10 mouse cellular contexts compared by ENCODE assay signal in genomic region chr16:85110428-85110827, GRCm38 (mm10).
DNase-seq lines count a peak whose midpoint lies in the region; ATAC-seq and TF ChIP-seq lines count a peak whose summit lies in the region.
"Had no signal": no experiment of that assay in that cellular context is flagged by ENCODE, and none has a peak within 500 bp of the region (broad histone marks: within the 10 kb centered on the region; RNA-seq: fewer than 3 reads in every experiment).

No protein-coding gene starts in this region.

- ATAC-seq in kidney, postnatal 0 days (replicated peaks; ENCODE audit: low FRiP score, low read depth) = no peak
- peak; percentile 95 for ATAC-seq in forebrain, embryonic 15.5 days (replicated peaks)
- peak; percentile 48; the same call in 1 of the 2 replicates for ATAC-seq in midbrain, embryonic 15.5 days (replicated peaks)

- peak overlapping the region; percentile 25; the same call in 1 of the 2 replicates for H3K27ac ChIP-seq in kidney, postnatal 0 days
- peak overlapping the region; percentile 81 for H3K27ac ChIP-seq in forebrain, embryonic 15.5 days (replicated peaks)
- H3K27ac ChIP-seq in midbrain, embryonic 15.5 days = peak overlapping the region; percentile 49

- H3K9ac ChIP-seq in kidney, postnatal 0 days (ENCODE audit: low read depth, low read length) = no peak overlapping the region
- 0 out of 2 replicates have a peak overlapping the region, but pooled peaks have one; percentile 21 for H3K9ac ChIP-seq in forebrain, embryonic 15.5 days (replicated peaks)
- no peak overlapping the region for H3K9ac ChIP-seq in midbrain, embryonic 15.5 days

- no peak overlapping the region for H3K4me2 ChIP-seq in kidney, postnatal 0 days (ENCODE audit: low read length)
- peak overlapping the region; percentile 30 for H3K4me2 ChIP-seq in forebrain, embryonic 15.5 days (replicated peaks)
- H3K4me2 ChIP-seq in midbrain, embryonic 15.5 days = peak overlapping the region; percentile 3; the same call in 1 of the 2 replicates

- TF ChIP-seq CTCF in kidney, postnatal 0 days (IDR thresholded peaks at IDR 0.05; ENCODE audit: low read depth) = no peak
- no peak for TF ChIP-seq CTCF in brain, embryonic 14.5 days (IDR thresholded peaks at IDR 0.05; ENCODE audit: borderline replicate concordance, extremely low read depth, insufficient read depth, insufficient read length)

- H3K4me1 ChIP-seq in kidney, postnatal 0 days (replicated peaks; ENCODE audit: insufficient read depth, low read length) = peaks cover 14% of the 10 kb centered on the region
- H3K4me1 ChIP-seq in forebrain, embryonic 15.5 days = peaks cover 55% of the 10 kb centered on the region
- peaks cover 31% of the 10 kb centered on the region for H3K4me1 ChIP-seq in midbrain, embryonic 15.5 days
- H3K4me1 ChIP-seq: megakaryocyte, embryonic 14.5 days had no signal

- 60% methylated on average over 13 of the region's 13 CpGs for WGBS in kidney, postnatal 0 days
- 24% methylated on average over 13 of the region's 13 CpGs for WGBS in forebrain, embryonic 15.5 days
- 46% methylated on average over 13 of the region's 13 CpGs for WGBS in midbrain, embryonic 15.5 days

- no peak overlapping the region for H3K4me3 ChIP-seq in kidney, postnatal 0 days (replicated peaks; ENCODE audit: low read depth, low read length)
- no peak overlapping the region for H3K4me3 ChIP-seq in forebrain, embryonic 15.5 days
- H3K4me3 ChIP-seq in midbrain, embryonic 15.5 days = no peak overlapping the region
- H3K4me3 ChIP-seq: megakaryocyte, embryonic 14.5 days had no signal

- no peaks in the 10 kb centered on the region; the same call in 1 of the 2 replicates for H3K36me3 ChIP-seq in kidney, postnatal 0 days (ENCODE audit: insufficient read depth, low read length)
- H3K36me3 ChIP-seq in forebrain, embryonic 15.5 days = no peaks in the 10 kb centered on the region
- 0 out of 2 replicates have a peak, but pooled peaks cover 5% of the 10 kb centered on the region for H3K36me3 ChIP-seq in midbrain, embryonic 15.5 days (replicated peaks)

- TF ChIP-seq POLR2A in brain, embryonic 14.5 days (IDR thresholded peaks at IDR 0.05; ENCODE audit: borderline replicate concordance, extremely low read depth, insufficient read depth, insufficient read length, poor library complexity, severe bottlenecking) = no peak

- no peaks in the 10 kb centered on the region for H3K27me3 ChIP-seq in kidney, postnatal 0 days (ENCODE audit: insufficient read depth, low read length)
- H3K27me3 ChIP-seq in forebrain, embryonic 15.5 days = no peaks in the 10 kb centered on the region
- no peaks in the 10 kb centered on the region for H3K27me3 ChIP-seq in midbrain, embryonic 15.5 days (replicated peaks)
- H3K27me3 ChIP-seq: megakaryocyte, embryonic 14.5 days had no signal

- DNase-seq in kidney, postnatal 0 days (ENCODE audit: low spot score) = no peak
- DNase-seq in kidney, adult 18-20 months = no peak
- peak; percentile 95 for DNase-seq in brain, embryonic 14.5 days (ENCODE audit: low read depth)
- no peak for DNase-seq in thymus, postnatal 36 days
- DNase-seq in urinary bladder, adult 2 months (ENCODE audit: low spot score) = no peak
- DNase-seq in testis, postnatal 14 days (ENCODE audit: low spot score) = no peak
- DNase-seq: adrenal gland, postnatal 10 days had no signal

- no peaks in the 10 kb centered on the region for H3K9me3 ChIP-seq in kidney, postnatal 0 days (replicated peaks; ENCODE audit: low read length)
- no peaks in the 10 kb centered on the region for H3K9me3 ChIP-seq in forebrain, embryonic 15.5 days
- H3K9me3 ChIP-seq in midbrain, embryonic 15.5 days = no peaks in the 10 kb centered on the region

Comparison
In these comparisons a context has a peak if more than half of its experiments do, and no peak if none do; other contexts are left out.
1. H3K27ac ChIP-seq: peak in every context shown above with its lines; median percentile 81 in forebrain, embryonic 15.5 days; 49 in midbrain, embryonic 15.5 days; 25 in kidney, postnatal 0 days.